Comparison of ENCODE assay signal across 9 mouse cellular contexts in the genomic region with DNA sequence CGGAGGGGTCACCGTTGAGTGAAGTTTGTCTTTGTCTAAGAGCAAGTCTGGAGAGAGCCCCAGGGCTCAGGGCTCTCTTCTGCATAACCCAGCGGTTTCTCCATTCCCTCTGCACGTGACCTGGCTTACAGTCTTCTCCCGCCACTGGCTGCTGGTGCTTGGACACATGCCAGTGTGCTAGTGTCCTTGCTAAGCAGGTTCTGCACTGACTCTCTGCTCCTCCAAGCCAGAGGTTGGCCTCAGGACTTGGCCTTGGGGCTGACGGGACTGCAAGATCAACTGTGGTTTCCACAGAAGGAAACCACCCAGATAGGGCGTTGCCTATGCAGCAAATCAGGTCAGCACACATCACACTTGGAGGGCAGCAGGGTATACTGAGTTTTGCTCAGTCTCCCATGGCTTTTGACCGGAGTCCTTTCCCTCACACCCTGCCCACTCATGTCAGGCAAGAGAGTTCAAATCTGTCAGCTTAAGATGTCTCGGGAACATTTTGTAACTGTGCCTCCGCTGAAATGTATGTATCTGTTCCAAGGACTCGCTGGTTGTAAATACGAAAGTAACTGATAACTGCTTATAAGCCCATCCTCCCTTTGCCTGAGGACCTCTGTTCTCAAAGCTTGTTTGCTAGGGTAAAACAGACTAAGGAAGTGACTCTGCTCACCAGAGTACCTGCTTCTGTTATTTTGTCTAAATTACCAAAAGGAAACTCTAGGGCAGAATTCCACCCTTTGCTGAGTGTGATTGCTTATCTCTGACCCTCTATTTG. TPM values are rescaled to one million over a fixed set of nuclear protein-coding genes. Genes with fewer than 3 reads are reported as not detected.
DNase-seq lines count a peak whose midpoint lies in the region; ATAC-seq and TF ChIP-seq lines count a peak whose summit lies in the region.
"Had no signal": no experiment of that assay in that cellular context is flagged by ENCODE, and none has a peak within 500 bp of the region (broad histone marks: within the 10 kb centered on the region; RNA-seq: fewer than 3 reads in every experiment).

No protein-coding gene starts in this region.

- H3K4me2 ChIP-seq in hindbrain, embryonic 14.5 days (replicated peaks) = no peak overlapping the region
- peak overlapping the region; percentile 77 for H3K4me2 ChIP-seq in CH12.LX (ENCODE audit: insufficient read depth, low read depth, poor library complexity, severe bottlenecking)
- H3K4me2 ChIP-seq in stomach, embryonic 14.5 days (replicated peaks; ENCODE audit: low read depth, low read length) = no peak overlapping the region
- H3K4me2 ChIP-seq: heart, embryonic 15.5 days had no signal

- H3K27me3 ChIP-seq in hindbrain, embryonic 10.5 days (ENCODE audit: insufficient read depth, poor library complexity, severe bottlenecking) = no peaks in the 10 kb centered on the region; the same call in 1 of the 2 replicates
- H3K27me3 ChIP-seq in hindbrain, embryonic 14.5 days (ENCODE audit: control insufficient read depth, insufficient read depth, low read length) = no peaks in the 10 kb centered on the region
- no peaks in the 10 kb centered on the region for H3K27me3 ChIP-seq in CH12.LX (replicated peaks)
- H3K27me3 ChIP-seq in stomach, embryonic 14.5 days (ENCODE audit: control insufficient read depth, insufficient read depth, low read length) = no peaks in the 10 kb centered on the region
- H3K27me3 ChIP-seq: heart, embryonic 15.5 days had no signal

- H3K36me3 ChIP-seq in hindbrain, embryonic 10.5 days = no peaks in the 10 kb centered on the region
- H3K36me3 ChIP-seq in hindbrain, embryonic 14.5 days (replicated peaks; ENCODE audit: control insufficient read depth, insufficient read depth) = no peaks in the 10 kb centered on the region
- H3K36me3 ChIP-seq in CH12.LX (replicated peaks in 1 of 2; ENCODE audit: control insufficient read depth in 1 of 2, insufficient read depth in 1 of 2, low read length in 1 of 2) = peaks cover 17 to 59% of the 10 kb centered on the region in 2 experiments
- H3K36me3 ChIP-seq in stomach, embryonic 14.5 days (ENCODE audit: control insufficient read depth, insufficient read depth, low read length) = no peaks in the 10 kb centered on the region
- H3K36me3 ChIP-seq: heart, embryonic 15.5 days had no signal

- H3K9me3 ChIP-seq in hindbrain, embryonic 10.5 days = no peaks in the 10 kb centered on the region
- H3K9me3 ChIP-seq in hindbrain, embryonic 14.5 days (ENCODE audit: control insufficient read depth, low read length) = no peaks in the 10 kb centered on the region
- peaks cover 4% of the 10 kb centered on the region for H3K9me3 ChIP-seq in CH12.LX (replicated peaks; ENCODE audit: low read length)
- H3K9me3 ChIP-seq in stomach, embryonic 14.5 days (ENCODE audit: control insufficient read depth, low read depth, low read length) = no peaks in the 10 kb centered on the region
- H3K9me3 ChIP-seq: heart, embryonic 15.5 days had no signal

- in situ Hi-C loops in CH12.LX (cut with MboI; ENCODE audit: low pct_ligation_motif_present, low pct_unique_long_range_greater_than_20kb, low sequenced_read_pairs) = loop anchor here (5.0 kb wide), 1 partner anchor 44 kb away; no protein-coding TSS in a partner anchor

- TF ChIP-seq CTCF in CH12.LX (conservative IDR thresholded peaks at IDR 0.05 in 1 of 2, IDR thresholded peaks at IDR 0.05 in 1 of 2; ENCODE audit: low read depth in 2 of 2, low read length in 2 of 2) = no peak

- H3K4me3 ChIP-seq in hindbrain, embryonic 10.5 days = no peak overlapping the region
- no peak overlapping the region for H3K4me3 ChIP-seq in hindbrain, embryonic 14.5 days (replicated peaks; ENCODE audit: low read length)
- peak overlapping the region; percentile 8 to 28 (median 26) for H3K4me3 ChIP-seq in CH12.LX (replicated peaks in 1 of 3; ENCODE audit: low read depth in 2 of 3, low read length in 2 of 3, poor library complexity in 1 of 3)
- no peak overlapping the region for H3K4me3 ChIP-seq in stomach, embryonic 14.5 days (ENCODE audit: low read depth, low read length)
- H3K4me3 ChIP-seq: heart, embryonic 15.5 days had no signal

- H3K27ac ChIP-seq in hindbrain, embryonic 10.5 days = peak overlapping the region; percentile 68; the same call in 1 of the 2 replicates
- no peak overlapping the region for H3K27ac ChIP-seq in hindbrain, embryonic 14.5 days
- H3K27ac ChIP-seq in CH12.LX (ENCODE audit: insufficient read depth, low read depth) = peak overlapping the region; percentile 71
- no peak overlapping the region for H3K27ac ChIP-seq in stomach, embryonic 14.5 days (ENCODE audit: low read length)
- H3K27ac ChIP-seq: heart, embryonic 15.5 days had no signal

- TF ChIP-seq EP300 in CH12.LX (IDR thresholded peaks at IDR 0.05; ENCODE audit: low read length) = peak; percentile 65

- peaks cover 97% of the 10 kb centered on the region for H3K79me2 ChIP-seq in CH12.LX (replicated peaks; ENCODE audit: control insufficient read depth, extremely low read depth, insufficient read depth, poor library complexity, severe bottlenecking)

- TF ChIP-seq RAD21 in CH12.LX (IDR thresholded peaks at IDR 0.05; ENCODE audit: low read depth, low read length) = no peak

- peak; percentile 53; the same call in 1 of the 2 replicates for TF ChIP-seq POLR2A in CH12.LX (IDR thresholded peaks at IDR 0.05; ENCODE audit: low read depth, low read length)

- peak; percentile 49 for DNase-seq in hindbrain, embryonic 10.5 days (ENCODE audit: low spot score)
- no peak for DNase-seq in hindbrain, embryonic 14.5 days (ENCODE audit: low spot score)
- peak; percentile 75 for DNase-seq in CH12.LX (ENCODE audit: extremely low read depth)
- DNase-seq in embryo, embryonic 9.5 days (ENCODE audit: extremely low spot score) = peak; percentile 33
- DNase-seq in kidney, adult 11 months = peak; percentile 53
- DNase-seq in lung, postnatal 10 days = peak; percentile 40
- no peak for DNase-seq in cerebellum, adult 9-11 months

- WGBS in hindbrain, embryonic 10.5 days = 56% methylated on average over 12 of the region's 12 CpGs
- WGBS in hindbrain, embryonic 14.5 days = 64% methylated on average over 12 of the region's 12 CpGs
- WGBS in stomach, embryonic 14.5 days = 50% methylated on average over 12 of the region's 12 CpGs

- H3K9ac ChIP-seq in hindbrain, embryonic 14.5 days = no peak overlapping the region
- peak overlapping the region; percentile 49 for H3K9ac ChIP-seq in CH12.LX (ENCODE audit: insufficient read depth, low read depth)
- H3K9ac ChIP-seq in stomach, embryonic 14.5 days (replicated peaks; ENCODE audit: low read depth, low read length) = no peak overlapping the region
- H3K9ac ChIP-seq: heart, embryonic 15.5 days had no signal

- H3K4me1 ChIP-seq in hindbrain, embryonic 10.5 days (replicated peaks) = peaks cover 21% of the 10 kb centered on the region
- no peaks in the 10 kb centered on the region for H3K4me1 ChIP-seq in hindbrain, embryonic 14.5 days (replicated peaks; ENCODE audit: control insufficient read depth, insufficient read depth, low read length)
- H3K4me1 ChIP-seq in CH12.LX (ENCODE audit: control insufficient read depth in 1 of 2, insufficient read depth in 2 of 2) = peaks cover 52 to 95% of the 10 kb centered on the region in 2 experiments
- H3K4me1 ChIP-seq in stomach, embryonic 14.5 days (ENCODE audit: control insufficient read depth, insufficient read depth, low read length) = 0 out of 2 replicates have a peak, but pooled peaks cover 3% of the 10 kb centered on the region

- ATAC-seq in hindbrain, embryonic 14.5 days (ENCODE audit: low FRiP score) = no peak
- peak; percentile 65; the same call in 1 of the 2 replicates for ATAC-seq in stomach, embryonic 14.5 days (ENCODE audit: insufficient number of reproducible peaks, insufficient read depth, low FRiP score, low read depth)

- dilution Hi-C loops in CH12.LX (cut with MboI; ENCODE audit: extremely low pct_ligation_motif_present, extremely low pct_unique_long_range_greater_than_20kb, low sequenced_read_pairs) = no loop called here

TF ChIP-seq in CH12.LX, 34 proteins besides CTCF, POLR2A, EP300 and RAD21 (continues in another document):
- no peak for TF ChIP-seq PAX5 (IDR thresholded peaks at IDR 0.05; ENCODE audit: low read length)
- peak; percentile 81 for TF ChIP-seq MAX (IDR thresholded peaks at IDR 0.05; ENCODE audit: low read length)
- peak; percentile 31 for TF ChIP-seq SMC3 (IDR thresholded peaks at IDR 0.05; ENCODE audit: low read depth, low read length)
- peak; percentile 82 for TF ChIP-seq MAZ (IDR thresholded peaks at IDR 0.05; ENCODE audit: low read depth, low read length)
- TF ChIP-seq ZMIZ1 (IDR thresholded peaks at IDR 0.05; ENCODE audit: low read depth, low read length) = peak; percentile 76; the same call in 1 of the 2 replicates
- no peak for TF ChIP-seq GABPA (IDR thresholded peaks at IDR 0.05; ENCODE audit: insufficient replicate concordance, low read depth, low read length)
- peak; percentile 68; the same call in 1 of the 2 replicates for TF ChIP-seq MEF2A (IDR thresholded peaks at IDR 0.05; ENCODE audit: borderline replicate concordance, low read depth, low read length)
- TF ChIP-seq E2F4 (IDR thresholded peaks at IDR 0.05; ENCODE audit: insufficient replicate concordance, low read depth, low read length) = no peak
- TF ChIP-seq BHLHE40 (IDR thresholded peaks at IDR 0.05; ENCODE audit: low read depth, low read length) = peak; percentile 96
- TF ChIP-seq CHD1 (IDR thresholded peaks at IDR 0.05; ENCODE audit: low read depth, low read length) = peak; percentile 94; the same call in 1 of the 2 replicates
- peak; percentile 48; the same call in 1 of the 2 replicates for TF ChIP-seq USF2 (conservative IDR thresholded peaks at IDR 0.05; ENCODE audit: low read depth, low read length)
- TF ChIP-seq USF1 (IDR thresholded peaks at IDR 0.05; ENCODE audit: low read depth, low read length) = peak; percentile 75
- peak; percentile 84 for TF ChIP-seq MXI1 (IDR thresholded peaks at IDR 0.05; ENCODE audit: low read depth, low read length)
- TF ChIP-seq RCOR1 (conservative IDR thresholded peaks at IDR 0.05; ENCODE audit: low read depth, low read length) = 0 out of 2 replicates have a peak, but pooled peaks have one; percentile 30
- TF ChIP-seq SIN3A (IDR thresholded peaks at IDR 0.05; ENCODE audit: low read length) = peak; percentile 69
- no peak for TF ChIP-seq ZNF384 (IDR thresholded peaks at IDR 0.05; ENCODE audit: low read depth, low read length)
- TF ChIP-seq ELF1 (IDR thresholded peaks at IDR 0.05; ENCODE audit: low read depth, low read length) = peak; percentile 39; the same call in 1 of the 2 replicates
- TF ChIP-seq JUN (IDR thresholded peaks at IDR 0.05; ENCODE audit: insufficient read depth, low read depth, low read length) = no peak

RNA-seq across cellular contexts. Expression of gene Dock2, which starts 12.3 kb away (rescaled TPM):
- polyA plus RNA-seq in hindbrain, embryonic 10.5 days (2016; fragmentation: Nextera tagmentation; extraction: Ambion mirVana) = 0.52 and 0.57 TPM in 2 replicates
- 0.84 and 1.4 TPM in 2 replicates for polyA plus RNA-seq in hindbrain, embryonic 14.5 days (2014; fragmentation: Nextera tagmentation; extraction: Ambion mirVana)
- total RNA-seq in CH12.LX (2012; rRNA removed) = 109 and 133 TPM in 2 replicates
- 79.6 and 83.8 TPM in 2 replicates for total RNA-seq in CH12.LX (2014; rRNA removed)
- 137 and 151 TPM in 2 replicates for polyA plus RNA-seq in CH12.LX (2012; ENCODE audit: insufficient read length, low read depth)
- polyA plus RNA-seq in stomach, embryonic 14.5 days (2014; fragmentation: Nextera tagmentation; extraction: Ambion mirVana) = 2.0 and 3.0 TPM in 2 replicates

Comparison
In these comparisons a context has a peak if more than half of its experiments do, and no peak if none do; other contexts are left out.
1. DNase-seq: peak in hindbrain, embryonic 10.5 days (single experiment), CH12.LX (single experiment), embryo, embryonic 9.5 days (single experiment), kidney, adult 11 months (single experiment) and lung, postnatal 10 days (single experiment); none in hindbrain, embryonic 14.5 days (single experiment) and cerebellum, adult 9-11 months (single experiment).
2. H3K27ac ChIP-seq: peak in hindbrain, embryonic 10.5 days (single experiment) and CH12.LX (single experiment); none in hindbrain, embryonic 14.5 days (single experiment) and stomach, embryonic 14.5 days (single experiment).
3. H3K4me3 ChIP-seq: peak in CH12.LX (3 of 3); none in hindbrain, embryonic 10.5 days (single experiment), hindbrain, embryonic 14.5 days (single experiment) and stomach, embryonic 14.5 days (single experiment).
4. RNA of gene Dock2, which starts 12.3 kb away (polyA plus RNA-seq): 137 to 151 TPM in CH12.LX; 2.0 to 3.0 TPM in stomach, embryonic 14.5 days, 0.84 to 1.4 TPM in hindbrain, embryonic 14.5 days and 0.52 to 0.57 TPM in hindbrain, embryonic 10.5 days; every median in the first group is over 10 times any median in the second.